Mouse (Mus musculus): ENCODE results near the gene Atp1b1. TPM values are rescaled to one million over a fixed set of nuclear protein-coding genes. Genes with fewer than 3 reads are reported as not detected.

Gene Atp1b1
- polyA plus RNA-seq (2015; fragmentation: Nextera tagmentation; extraction: Ambion mirVana) = 80.3 and 102 TPM in 2 replicates

DNA sequence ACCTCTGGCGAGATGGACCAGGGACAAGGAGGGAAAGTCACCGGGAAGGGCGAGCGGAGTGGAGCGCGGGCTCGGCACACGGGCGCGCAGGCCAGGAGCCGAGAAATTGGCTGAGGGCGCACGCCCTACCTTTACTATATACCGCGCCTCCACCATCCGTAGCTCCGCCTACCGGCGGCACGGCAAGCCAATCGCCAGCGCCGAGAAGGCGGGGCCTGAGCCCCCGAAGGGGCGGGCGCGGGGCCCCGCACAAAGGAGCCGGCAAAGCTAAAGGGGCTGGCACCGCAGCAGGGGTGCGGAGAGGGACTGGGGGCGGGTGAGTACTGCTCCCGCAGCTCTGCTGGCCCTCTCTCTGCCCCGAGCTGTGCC, at the start of gene Atp1b1:
Atp1b1 (minus strand) TSS at position 111 of the 369 bp plus-strand sequence.
- Histone ChIP-seq H3K4me2 (replicated peaks) (peak within 1 kb of the TSS; percentile 87), H3K9me3 (no peaks in the 10 kb centered on the region), H3K27me3 (no peaks in the 10 kb centered on the region), H3K4me1 (peaks cover 50% of the 10 kb centered on the region), H3K9ac (replicated peaks) (peak within 1 kb of the TSS; percentile 83), H3K27ac (replicated peaks) (peak within 1 kb of the TSS; percentile 96), H3K4me3 (peak within 1 kb of the TSS; percentile 78), H3K36me3 (no peaks in the 10 kb centered on the region)
- WGBS = under 1% methylated on average over 31 of the region's 35 CpGs
- peak; percentile 96 for ATAC-seq (replicated peaks)

DNA sequence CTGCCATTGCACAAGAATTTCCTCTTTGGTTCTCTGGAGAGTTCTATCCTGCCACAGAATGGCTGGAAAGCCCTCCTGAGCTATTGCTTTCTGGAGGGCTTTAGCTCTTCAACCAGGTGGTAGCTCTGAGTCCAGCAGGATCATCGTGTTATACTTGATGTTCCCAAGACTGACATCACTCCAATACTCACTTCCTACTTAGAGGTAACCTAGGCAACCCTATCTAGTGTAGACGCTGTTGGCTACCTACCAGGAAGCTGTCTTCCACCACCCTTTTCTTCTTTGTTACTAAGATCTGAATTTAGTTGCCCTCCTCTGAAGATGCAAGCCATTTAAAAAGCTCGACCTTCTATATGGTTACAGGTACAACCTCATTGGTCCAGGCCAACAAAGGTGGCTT, 46.9 kb upstream of the Atp1b1 start:
- 78% methylated on average over 3 of the region's 3 CpGs for WGBS
- no peak for ATAC-seq (replicated peaks)
- no peaks in the 10 kb centered on the region; the same call in 1 of the 2 replicates for H3K4me1 ChIP-seq
- H3K4me3 ChIP-seq = no peak overlapping the region
- no peaks in the 10 kb centered on the region for H3K27me3 ChIP-seq
- H3K9me3 ChIP-seq = no peaks in the 10 kb centered on the region
- H3K9ac ChIP-seq (replicated peaks) = no peak overlapping the region
- H3K36me3 ChIP-seq = no peaks in the 10 kb centered on the region
- no peak overlapping the region for H3K27ac ChIP-seq (replicated peaks)
- H3K4me2 ChIP-seq (replicated peaks) = no peak overlapping the region

DNA sequence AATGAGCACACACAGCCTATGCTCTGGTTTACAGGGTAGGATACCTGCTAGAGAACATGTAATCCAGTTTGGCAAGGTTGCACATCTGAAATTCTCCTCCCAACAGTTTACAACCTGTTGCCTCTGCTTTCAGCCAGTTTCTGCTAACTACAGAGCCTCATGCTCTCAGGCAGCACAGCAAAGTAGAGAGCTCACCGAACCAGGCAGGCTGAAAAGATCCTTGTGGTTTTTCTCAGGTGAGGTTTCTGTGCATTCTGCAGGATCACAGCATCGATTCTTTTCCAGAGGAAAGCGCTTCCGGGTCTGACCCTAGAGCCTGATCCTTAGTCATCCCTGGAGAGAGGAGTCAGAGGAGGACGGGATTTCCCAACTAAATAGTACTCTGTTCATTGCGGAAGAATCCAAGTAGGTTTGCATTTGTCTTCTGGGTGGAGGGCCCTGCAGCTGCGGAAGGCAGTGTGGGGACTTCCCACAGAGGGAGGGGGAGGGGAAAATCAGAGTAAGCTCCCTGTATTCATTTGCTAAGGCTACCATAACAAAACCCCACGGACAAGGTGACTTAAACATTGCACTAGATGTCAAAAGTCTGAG, 45.1 kb upstream of the Atp1b1 start:
- WGBS = 47% methylated on average over 8 of the region's 8 CpGs
- Histone ChIP-seq H3K4me2 (replicated peaks) (no peak overlapping the region), H3K4me3 (no peak overlapping the region), H3K9me3 (no peaks in the 10 kb centered on the region), H3K4me1 (no peaks in the 10 kb centered on the region; the same call in 1 of the 2 replicates), H3K27me3 (no peaks in the 10 kb centered on the region), H3K27ac (replicated peaks) (no peak overlapping the region), H3K9ac (replicated peaks) (no peak overlapping the region), H3K36me3 (no peaks in the 10 kb centered on the region)
- no peak for ATAC-seq (replicated peaks)

DNA sequence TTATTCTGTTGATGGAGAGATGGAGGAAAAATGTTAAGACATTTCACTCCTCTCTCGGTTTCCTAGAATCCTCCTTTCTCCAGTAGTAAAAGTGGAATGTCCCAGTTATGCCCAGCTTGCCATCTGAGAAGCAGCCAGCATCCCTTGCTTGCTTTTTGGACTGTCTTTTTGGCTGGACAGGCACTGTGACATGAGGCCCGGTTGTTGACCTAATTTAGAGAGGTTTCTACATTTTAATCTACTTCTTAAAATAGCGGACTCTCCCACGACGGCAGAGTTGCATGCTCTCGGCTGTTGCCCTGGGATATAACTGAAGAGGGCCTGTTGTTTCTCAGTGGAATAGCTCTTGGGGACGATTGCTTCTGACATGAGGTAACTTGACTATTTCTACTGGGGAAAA, 44.1 kb upstream of the Atp1b1 start:
- ATAC-seq (replicated peaks) = no peak
- Histone ChIP-seq H3K4me1 (no peaks in the 10 kb centered on the region), H3K9me3 (no peaks in the 10 kb centered on the region), H3K27me3 (no peaks in the 10 kb centered on the region), H3K4me3 (no peak overlapping the region), H3K27ac (replicated peaks) (no peak overlapping the region), H3K9ac (replicated peaks) (no peak overlapping the region), H3K4me2 (replicated peaks) (no peak overlapping the region), H3K36me3 (no peaks in the 10 kb centered on the region)
- WGBS = 85% methylated on average over 7 of the region's 7 CpGs

DNA sequence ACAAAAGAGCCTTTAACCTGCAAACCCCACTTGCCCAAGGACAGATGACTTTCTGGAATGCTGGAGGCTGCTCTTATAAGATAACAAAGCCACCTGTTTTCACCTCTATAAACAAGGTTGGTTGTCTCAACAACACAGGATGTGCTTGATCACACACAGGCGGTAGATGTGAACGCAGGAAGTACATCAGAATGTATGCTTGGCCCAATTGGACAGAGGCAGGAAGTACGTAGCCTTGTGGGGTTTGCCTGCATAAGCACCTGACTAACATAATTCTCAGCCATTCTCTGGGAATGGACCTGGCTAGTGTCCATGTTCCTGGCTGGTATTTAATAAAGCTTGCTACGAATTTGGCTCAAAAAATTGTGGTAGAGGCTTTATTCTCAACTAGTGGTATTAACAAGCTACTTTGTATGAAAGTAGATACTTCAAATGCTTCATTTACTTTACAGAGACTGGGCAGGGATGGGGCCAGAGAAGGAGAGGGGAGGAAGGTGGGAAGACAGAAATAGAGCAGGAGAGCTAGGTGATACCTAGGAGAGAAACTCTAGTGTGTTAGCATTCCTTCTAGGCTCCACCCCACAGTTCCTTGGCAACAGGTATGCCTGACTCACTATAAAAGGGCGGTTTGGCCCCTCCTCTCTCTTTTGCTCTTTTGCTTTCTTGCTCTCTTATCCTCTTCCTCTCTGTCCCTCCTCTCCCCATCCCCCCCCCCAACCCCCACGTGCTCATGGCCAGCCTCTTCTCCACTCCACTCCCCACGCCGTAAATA, 36.8 kb upstream of the Atp1b1 start:
- Histone ChIP-seq H3K4me1 (no peaks in the 10 kb centered on the region), H3K4me3 (no peak overlapping the region), H3K27me3 (no peaks in the 10 kb centered on the region), H3K9ac (replicated peaks) (no peak overlapping the region), H3K4me2 (replicated peaks) (no peak overlapping the region), H3K9me3 (no peaks in the 10 kb centered on the region), H3K27ac (replicated peaks) (no peak overlapping the region), H3K36me3 (no peaks in the 10 kb centered on the region)
- 74% methylated on average over 8 of the region's 8 CpGs for WGBS
- no peak for ATAC-seq (replicated peaks)

DNA sequence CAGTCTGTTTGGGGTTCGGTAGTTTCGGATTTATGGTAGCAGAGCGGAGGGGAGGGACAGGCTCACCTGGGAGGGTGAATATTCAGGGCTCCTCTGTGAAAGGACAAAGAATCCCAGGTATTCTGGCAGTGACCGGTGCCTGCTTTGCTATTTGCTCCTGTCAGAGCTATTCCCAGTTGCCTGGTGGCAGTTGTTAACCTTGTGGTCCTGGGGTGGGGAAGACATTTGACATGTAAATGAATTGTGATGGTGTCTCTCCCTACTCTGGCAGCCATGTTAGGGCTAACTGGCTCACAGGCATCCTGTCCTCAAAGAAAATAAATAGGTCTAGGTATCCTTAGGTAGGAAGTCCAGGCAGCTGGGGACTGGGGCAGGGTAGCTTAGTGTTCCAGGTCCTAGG, 36.1 kb upstream of the Atp1b1 start:
- WGBS = 64% methylated on average over 4 of the region's 4 CpGs
- Histone ChIP-seq H3K9me3 (no peaks in the 10 kb centered on the region), H3K4me1 (no peaks in the 10 kb centered on the region), H3K27me3 (no peaks in the 10 kb centered on the region), H3K9ac (replicated peaks) (no peak overlapping the region), H3K36me3 (no peaks in the 10 kb centered on the region), H3K4me3 (no peak overlapping the region), H3K27ac (replicated peaks) (no peak overlapping the region), H3K4me2 (replicated peaks) (no peak overlapping the region)
- ATAC-seq (replicated peaks) = no peak

DNA sequence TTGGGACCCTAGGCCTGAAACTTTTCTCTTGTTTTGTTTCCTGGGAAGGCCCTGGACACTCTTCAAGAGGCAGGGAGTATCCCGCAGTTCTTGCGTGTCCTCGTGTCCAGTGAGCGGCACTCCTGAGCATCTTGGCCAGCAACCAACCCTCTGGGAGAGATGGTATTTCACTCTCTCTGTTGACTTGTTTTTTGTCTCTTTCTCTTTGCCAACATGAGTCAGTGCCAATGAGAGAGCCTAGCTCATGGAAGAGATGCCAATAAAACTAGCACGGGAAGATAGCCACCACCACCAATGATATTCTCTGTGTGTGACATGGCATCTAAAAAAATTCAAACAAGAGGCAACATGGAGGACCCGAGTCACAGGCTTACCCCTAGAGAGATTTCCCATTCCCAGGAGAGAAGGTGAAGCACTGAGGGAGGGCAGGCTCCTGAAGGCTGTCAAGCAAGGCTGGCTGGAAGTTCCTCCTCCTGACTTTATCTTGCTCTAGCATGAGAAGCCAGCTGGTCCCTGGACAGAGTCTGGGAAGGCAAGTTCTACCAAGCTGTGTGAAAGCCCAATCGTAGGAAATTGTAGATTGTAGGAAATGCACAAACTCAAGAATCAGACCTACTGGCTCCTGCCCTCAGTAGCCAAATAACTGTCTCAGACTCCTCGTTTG, 35.0 kb upstream of the Atp1b1 start:
- no peak for ATAC-seq (replicated peaks)
- Histone ChIP-seq H3K4me3 (no peak overlapping the region), H3K4me2 (replicated peaks) (no peak overlapping the region), H3K4me1 (no peaks in the 10 kb centered on the region), H3K27me3 (no peaks in the 10 kb centered on the region), H3K9ac (replicated peaks) (no peak overlapping the region), H3K9me3 (no peaks in the 10 kb centered on the region), H3K27ac (replicated peaks) (no peak overlapping the region), H3K36me3 (no peaks in the 10 kb centered on the region)
- WGBS = 77% methylated on average over 8 of the region's 8 CpGs

DNA sequence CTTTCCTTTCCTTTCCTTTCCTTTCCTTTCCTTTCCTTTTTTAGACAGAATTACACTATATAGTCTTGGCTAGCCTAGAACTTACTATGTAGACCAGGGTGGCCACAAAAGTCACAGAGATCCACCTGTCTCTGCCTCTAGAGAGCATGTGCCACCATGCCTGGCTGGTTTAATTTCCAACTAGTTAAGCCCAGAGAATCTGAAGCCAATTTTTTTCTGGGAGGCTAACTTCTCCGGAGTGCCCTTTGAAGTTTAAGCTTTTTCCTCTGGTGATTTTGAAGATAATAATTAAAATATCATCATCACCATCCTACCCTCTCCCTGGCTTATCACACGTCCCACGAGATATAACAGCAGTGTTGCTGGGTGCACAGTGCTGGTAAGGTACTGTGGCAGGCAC, 34.3 kb upstream of the Atp1b1 start:
- WGBS = 93% methylated on average over 3 of the region's 3 CpGs
- no peak for ATAC-seq (replicated peaks)
- Histone ChIP-seq H3K27me3 (no peaks in the 10 kb centered on the region), H3K27ac (replicated peaks) (no peak overlapping the region), H3K4me3 (no peak overlapping the region), H3K36me3 (no peaks in the 10 kb centered on the region), H3K4me2 (replicated peaks) (no peak overlapping the region), H3K9me3 (no peaks in the 10 kb centered on the region), H3K4me1 (no peaks in the 10 kb centered on the region), H3K9ac (replicated peaks) (no peak overlapping the region)

DNA sequence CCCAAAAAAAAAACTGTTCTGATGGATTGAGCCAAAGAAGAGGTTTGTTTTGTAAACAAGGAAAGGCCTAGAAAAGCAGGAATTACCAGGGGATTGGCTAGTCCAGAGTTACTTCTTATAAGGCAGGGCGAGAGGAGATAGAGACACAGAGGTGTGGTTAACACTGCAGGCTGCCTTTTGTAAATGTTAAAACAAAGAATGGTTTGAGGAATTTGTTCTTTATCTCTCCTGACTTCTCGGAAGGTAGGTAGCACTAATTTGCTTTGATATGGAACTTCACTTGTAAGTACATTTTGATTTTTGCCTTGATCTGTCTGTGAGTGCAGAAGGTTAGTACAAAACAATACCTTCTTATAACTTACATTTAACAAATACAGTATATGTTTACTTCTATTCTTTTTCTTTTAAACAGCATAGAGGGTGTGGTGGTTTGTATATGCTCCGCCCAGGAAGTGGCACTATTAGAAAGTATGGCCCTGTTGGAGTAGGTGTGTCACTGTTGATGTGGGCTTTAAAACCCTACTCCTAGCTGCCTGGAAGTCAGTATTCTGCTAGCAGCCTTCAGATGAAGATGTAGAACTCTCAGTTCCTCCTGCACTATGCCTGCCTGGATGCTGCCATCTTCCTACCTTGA, 31.9 kb upstream of the Atp1b1 start:
- WGBS = 83% methylated on average over 3 of the region's 3 CpGs
- H3K27me3 ChIP-seq = no peaks in the 10 kb centered on the region

DNA sequence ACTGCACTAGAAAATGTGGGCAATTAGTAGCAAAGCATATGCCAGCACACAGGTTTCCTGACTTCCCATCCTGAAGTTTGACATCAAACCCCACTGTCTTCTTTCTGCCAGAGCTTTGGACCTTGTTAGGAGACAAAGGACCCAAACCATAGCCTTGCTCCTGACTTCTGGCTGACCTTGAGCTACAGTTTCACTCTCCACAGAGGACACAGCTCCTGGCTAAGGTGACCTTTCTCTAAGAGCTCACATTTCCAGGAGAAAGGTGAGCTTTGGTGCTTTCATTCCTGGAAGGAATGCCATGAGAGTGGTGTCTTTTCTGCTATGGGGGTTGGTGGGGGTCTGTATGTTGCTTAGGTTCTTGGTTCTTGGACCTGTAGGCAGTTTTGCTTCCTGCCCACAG, 25.6 kb upstream of the Atp1b1 start:
- Histone ChIP-seq H3K9me3 (no peaks in the 10 kb centered on the region), H3K4me3 (no peak overlapping the region), H3K36me3 (no peaks in the 10 kb centered on the region), H3K4me2 (replicated peaks) (no peak overlapping the region), H3K4me1 (no peaks in the 10 kb centered on the region), H3K9ac (replicated peaks) (no peak overlapping the region), H3K27ac (replicated peaks) (no peak overlapping the region), H3K27me3 (no peaks in the 10 kb centered on the region)
- no peak for ATAC-seq (replicated peaks)

More for the DNA sequence above, 31.9 kb upstream of the Atp1b1 start:
- Histone ChIP-seq H3K4me3 (no peak overlapping the region), H3K9me3 (no peaks in the 10 kb centered on the region), H3K4me2 (replicated peaks) (no peak overlapping the region), H3K27ac (replicated peaks) (no peak overlapping the region), H3K4me1 (no peaks in the 10 kb centered on the region), H3K36me3 (no peaks in the 10 kb centered on the region), H3K9ac (replicated peaks) (no peak overlapping the region)
- ATAC-seq (replicated peaks) = no peak

DNA sequence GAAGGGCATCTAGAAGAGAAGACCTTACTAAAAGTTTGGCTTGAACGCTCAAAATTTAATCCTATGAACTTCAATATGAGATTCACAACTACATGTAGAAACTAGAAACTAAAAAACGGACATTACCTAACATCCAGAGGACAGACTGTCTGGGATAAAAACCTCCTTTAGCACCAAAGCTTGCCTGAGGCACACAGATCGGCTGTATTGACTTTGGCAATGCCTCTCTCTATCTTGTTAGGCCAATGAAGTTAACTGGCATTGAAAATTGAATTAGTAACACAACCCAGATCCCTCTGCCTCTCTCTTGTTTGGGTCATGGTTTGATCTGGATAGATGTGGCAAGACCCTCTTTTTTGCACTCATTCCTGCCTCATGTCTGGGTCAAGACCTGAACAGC, 24.7 kb upstream of the Atp1b1 start:
- WGBS = 86% methylated on average over 3 of the region's 3 CpGs
- H3K9me3 ChIP-seq = no peaks in the 10 kb centered on the region
- H3K36me3 ChIP-seq = no peaks in the 10 kb centered on the region
- no peak overlapping the region for H3K9ac ChIP-seq (replicated peaks)
- H3K4me2 ChIP-seq (replicated peaks) = no peak overlapping the region
- no peak overlapping the region for H3K4me3 ChIP-seq
- H3K27me3 ChIP-seq = no peaks in the 10 kb centered on the region
- no peaks in the 10 kb centered on the region for H3K4me1 ChIP-seq
- no peak for ATAC-seq (replicated peaks)
- no peak overlapping the region for H3K27ac ChIP-seq (replicated peaks)

DNA sequence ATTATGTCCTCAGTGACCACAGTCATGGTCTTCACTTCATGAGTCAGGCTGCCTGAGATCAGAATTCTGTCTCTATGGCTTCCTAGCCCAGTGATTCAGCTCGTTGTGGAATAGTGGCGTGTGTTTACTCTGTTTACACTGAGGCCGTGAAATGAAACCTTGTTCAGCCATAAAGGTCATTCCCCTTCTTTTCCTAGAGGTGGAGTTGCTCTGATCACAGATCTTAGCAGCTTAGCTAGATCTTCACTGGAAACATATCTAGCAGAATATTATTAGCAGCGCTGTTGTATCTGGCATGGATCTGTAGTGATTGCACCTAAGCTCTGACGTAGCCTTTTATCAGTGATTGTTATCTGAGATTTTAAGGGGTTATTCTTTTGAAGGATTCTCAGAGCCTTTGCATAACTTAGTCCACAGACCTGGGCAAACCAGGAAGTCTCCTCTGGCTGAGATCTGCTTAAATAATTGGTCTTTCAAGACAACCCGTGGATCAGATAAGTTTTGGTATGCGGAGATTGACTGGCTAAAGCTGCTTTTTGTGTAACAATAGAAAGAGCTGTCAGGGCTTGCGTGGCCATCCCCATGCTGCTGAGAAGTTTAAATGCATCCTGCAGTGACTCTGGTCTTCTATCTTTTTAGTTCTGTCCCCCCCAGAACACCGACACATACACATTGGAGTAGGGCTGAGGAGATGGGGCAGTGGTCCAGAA, 23.6 kb upstream of the Atp1b1 start:
- no peaks in the 10 kb centered on the region for H3K9me3 ChIP-seq
- 61% methylated on average over 9 of the region's 9 CpGs for WGBS
- no peaks in the 10 kb centered on the region for H3K27me3 ChIP-seq
- H3K4me1 ChIP-seq = no peaks in the 10 kb centered on the region
- H3K4me3 ChIP-seq = no peak overlapping the region
- ATAC-seq (replicated peaks) = no peak
- H3K36me3 ChIP-seq = no peaks in the 10 kb centered on the region
- H3K27ac ChIP-seq (replicated peaks) = no peak overlapping the region
- H3K9ac ChIP-seq (replicated peaks) = no peak overlapping the region
- no peak overlapping the region for H3K4me2 ChIP-seq (replicated peaks)
